Mouse (Mus musculus): ENCODE results near the gene Pagr1b.

- TF ChIP-seq CTCF (conservative IDR thresholded peaks at IDR 0.05; ENCODE audit: low read length) (no peak), NANOG (IDR thresholded peaks at IDR 0.05; ENCODE audit: borderline replicate concordance, low read length) (no peak)
Measured at GRCm38 (mm10) chr7:127016481-127016485, at the start of gene Pagr1b.

Data from E14TG2a.4 (cell line).